Mouse (Mus musculus): ENCODE measurements around the gene Pbrm1. TPM values are rescaled to one million over a fixed set of nuclear protein-coding genes. Genes with fewer than 3 reads are reported as not detected.

Pbrm1 gene
- total and polyA plus RNA-seq, 3 experiments = 28.7 to 62.0 (median 32.4) TPM

DNA sequence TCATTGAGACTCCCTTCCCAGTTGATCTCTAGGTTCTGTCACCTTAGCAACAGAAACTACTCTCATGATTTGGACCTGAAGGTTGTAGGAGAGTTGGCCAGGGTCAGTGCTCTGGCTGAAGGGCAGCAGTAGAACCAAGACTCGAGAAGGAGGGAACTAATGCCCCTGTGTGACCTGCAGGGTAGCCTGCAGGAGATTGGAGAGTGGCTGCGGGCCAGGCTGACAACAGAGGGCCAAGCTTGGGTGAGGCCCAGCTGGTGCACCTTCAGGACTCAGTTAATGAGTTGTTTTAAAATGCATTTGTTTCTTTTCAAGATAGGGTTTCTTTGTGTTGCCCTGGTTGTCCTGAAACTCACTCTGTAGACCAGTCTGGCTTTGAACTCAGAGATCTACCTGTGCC is 146.1 kb downstream of the Pbrm1 start:
- no peak overlapping the region for H3K27ac ChIP-seq (ENCODE audit: control insufficient read depth, low read depth, low read length)
- H3K27me3 ChIP-seq (ENCODE audit: control insufficient read depth in 1 of 2, insufficient read depth in 2 of 2, low read length in 2 of 2) = no peaks in the 10 kb centered on the region
- H3K9me3 ChIP-seq (replicated peaks; ENCODE audit: insufficient read depth, low read length) = no peaks in the 10 kb centered on the region
- peaks cover 0 to 5% of the 10 kb centered on the region in 2 experiments; a peak in 2 of 4 replicates for H3K36me3 ChIP-seq (ENCODE audit: control insufficient read depth in 1 of 2, insufficient read depth in 2 of 2, low read length in 2 of 2)
- no peaks in the 10 kb centered on the region for H3K79me2 ChIP-seq (ENCODE audit: control insufficient read depth, insufficient read depth, low read length, poor library complexity)
- no peak overlapping the region for H3K9ac ChIP-seq (ENCODE audit: control insufficient read depth, low read depth, low read length, poor library complexity, severe bottlenecking)
- DNase-seq (ENCODE audit: low read depth, low spot score) = no peak
- TF ChIP-seq RAD21 (IDR thresholded peaks at IDR 0.05; ENCODE audit: low read depth, low read length) (no peak), SIN3A (IDR thresholded peaks at IDR 0.05; ENCODE audit: low read length) (no peak), POLR2AphosphoS2 (IDR thresholded peaks at IDR 0.05; ENCODE audit: low read length) (no peak), ZKSCAN1 (IDR thresholded peaks at IDR 0.05; ENCODE audit: low read depth, low read length) (no peak), MAFK (IDR thresholded peaks at IDR 0.05; ENCODE audit: borderline replicate concordance, low read depth, low read length) (no peak), POLR2A (IDR thresholded peaks at IDR 0.05; ENCODE audit: control insufficient read depth in 1 of 2, insufficient read depth in 1 of 2, low read depth in 1 of 2, low read length in 2 of 2, poor library complexity in 1 of 2) (no peak), NELFE (IDR thresholded peaks at IDR 0.05; ENCODE audit: low read depth, low read length) (no peak), ELF1 (IDR thresholded peaks at IDR 0.05; ENCODE audit: low read depth, low read length) (no peak), SMC3 (IDR thresholded peaks at IDR 0.05; ENCODE audit: low read depth, low read length) (no peak), CHD2 (IDR thresholded peaks at IDR 0.05; ENCODE audit: low read length) (no peak), EP300 (IDR thresholded peaks at IDR 0.05; ENCODE audit: low read depth in 1 of 2, low read length in 2 of 2) (no peak), NRF1 (IDR thresholded peaks at IDR 0.05; ENCODE audit: insufficient read depth, low read depth, low read length, poor library complexity, severe bottlenecking) (no peak), MXI1 (IDR thresholded peaks at IDR 0.05; ENCODE audit: low read depth, low read length) (no peak), UBTF (IDR thresholded peaks at IDR 0.05; ENCODE audit: borderline replicate concordance, insufficient read depth, low read depth, low read length) (no peak), TAL1 (IDR thresholded peaks at IDR 0.05; ENCODE audit: low read length) (no peak), ZC3H11A (IDR thresholded peaks at IDR 0.05; ENCODE audit: low read depth, low read length) (no peak)
- peaks cover 0 to 18% of the 10 kb centered on the region in 2 experiments for H3K4me1 ChIP-seq (ENCODE audit: control insufficient read depth in 1 of 2, insufficient read depth in 2 of 2, low read length in 2 of 2)
- H3K4me3 ChIP-seq (ENCODE audit: control insufficient read depth in 1 of 2, insufficient read depth in 1 of 2, low read depth in 2 of 2, low read length in 2 of 2) = no peak overlapping the region

DNA sequence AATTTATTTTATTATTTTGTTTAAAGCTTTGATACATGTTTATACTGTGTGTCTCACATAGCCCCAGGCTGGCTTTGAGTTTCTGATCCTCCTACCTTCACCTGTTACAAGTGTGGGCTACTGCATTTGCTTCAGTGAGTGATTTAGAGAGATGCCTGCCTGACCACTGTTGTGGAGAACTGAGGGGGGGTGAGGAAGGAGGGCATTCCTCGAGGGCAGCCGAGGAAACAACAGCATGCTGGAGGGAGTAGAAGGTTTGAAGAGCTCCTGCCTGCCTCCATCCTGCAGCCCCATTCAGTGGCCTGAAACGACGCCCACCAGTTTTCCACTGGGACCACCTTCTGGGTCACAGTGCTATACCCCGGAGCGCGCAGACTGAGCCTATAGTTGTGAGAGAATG is 146.5 kb downstream of the Pbrm1 start:
- no peaks in the 10 kb centered on the region for H3K27me3 ChIP-seq (ENCODE audit: control insufficient read depth in 1 of 2, insufficient read depth in 2 of 2, low read length in 2 of 2)
- no peak for DNase-seq (ENCODE audit: low read depth, low spot score)
- no peak overlapping the region for H3K4me3 ChIP-seq (ENCODE audit: control insufficient read depth in 1 of 2, insufficient read depth in 1 of 2, low read depth in 2 of 2, low read length in 2 of 2)
- no peaks in the 10 kb centered on the region for H3K9me3 ChIP-seq (replicated peaks; ENCODE audit: insufficient read depth, low read length)
- H3K9ac ChIP-seq (ENCODE audit: control insufficient read depth, low read depth, low read length, poor library complexity, severe bottlenecking) = no peak overlapping the region
- H3K36me3 ChIP-seq (ENCODE audit: control insufficient read depth in 1 of 2, insufficient read depth in 2 of 2, low read length in 2 of 2) = peaks cover 0 to 9% of the 10 kb centered on the region in 2 experiments; a peak in 2 of 4 replicates
- H3K4me1 ChIP-seq (ENCODE audit: control insufficient read depth in 1 of 2, insufficient read depth in 2 of 2, low read length in 2 of 2) = peaks cover 0 to 22% of the 10 kb centered on the region in 2 experiments
- H3K79me2 ChIP-seq (ENCODE audit: control insufficient read depth, insufficient read depth, low read length, poor library complexity) = no peaks in the 10 kb centered on the region
- TF ChIP-seq USF2 (IDR thresholded peaks at IDR 0.05; ENCODE audit: borderline replicate concordance in 1 of 2, insufficient read depth in 1 of 2, low read depth in 1 of 2, low read length in 2 of 2) (no peak), MYB (IDR thresholded peaks at IDR 0.05; ENCODE audit: low read depth, low read length) (no peak), MAFK (IDR thresholded peaks at IDR 0.05; ENCODE audit: borderline replicate concordance, low read depth, low read length) (no peak), SIN3A (IDR thresholded peaks at IDR 0.05; ENCODE audit: low read length) (no peak), RAD21 (IDR thresholded peaks at IDR 0.05; ENCODE audit: low read depth, low read length) (no peak), POLR2AphosphoS2 (IDR thresholded peaks at IDR 0.05; ENCODE audit: low read length) (no peak), ELF1 (IDR thresholded peaks at IDR 0.05; ENCODE audit: low read depth, low read length) (no peak), TBP (IDR thresholded peaks at IDR 0.05; ENCODE audit: low read depth, low read length) (no peak), TAL1 (IDR thresholded peaks at IDR 0.05; ENCODE audit: low read length) (no peak), SMC3 (IDR thresholded peaks at IDR 0.05; ENCODE audit: low read depth, low read length) (no peak), HCFC1 (IDR thresholded peaks at IDR 0.05; ENCODE audit: low read depth, low read length) (no peak), GATA1 (IDR thresholded peaks at IDR 0.05; ENCODE audit: low read depth, low read length) (no peak), UBTF (IDR thresholded peaks at IDR 0.05; ENCODE audit: borderline replicate concordance, insufficient read depth, low read depth, low read length) (no peak), NRF1 (IDR thresholded peaks at IDR 0.05; ENCODE audit: insufficient read depth, low read depth, low read length, poor library complexity, severe bottlenecking) (no peak), TCF12 (IDR thresholded peaks at IDR 0.05; ENCODE audit: low read depth, low read length) (no peak), ETS1 (IDR thresholded peaks at IDR 0.05; ENCODE audit: low read depth, low read length) (no peak), MXI1 (IDR thresholded peaks at IDR 0.05; ENCODE audit: low read depth, low read length) (no peak), RCOR1 (IDR thresholded peaks at IDR 0.05; ENCODE audit: low read depth, low read length) (no peak), CHD2 (IDR thresholded peaks at IDR 0.05; ENCODE audit: low read length) (no peak)
- no peak overlapping the region for H3K27ac ChIP-seq (ENCODE audit: control insufficient read depth, low read depth, low read length)

All from MEL (cell line).